Mouse (Mus musculus): Measurements from ENCODE around the gene Btnl4.
"Not testable (repeated sequence)": the region's sequence is repeated elsewhere in the genome, so short reads cannot be mapped to it uniquely, and the experiment has no call there.

Gene Btnl4

DNA sequence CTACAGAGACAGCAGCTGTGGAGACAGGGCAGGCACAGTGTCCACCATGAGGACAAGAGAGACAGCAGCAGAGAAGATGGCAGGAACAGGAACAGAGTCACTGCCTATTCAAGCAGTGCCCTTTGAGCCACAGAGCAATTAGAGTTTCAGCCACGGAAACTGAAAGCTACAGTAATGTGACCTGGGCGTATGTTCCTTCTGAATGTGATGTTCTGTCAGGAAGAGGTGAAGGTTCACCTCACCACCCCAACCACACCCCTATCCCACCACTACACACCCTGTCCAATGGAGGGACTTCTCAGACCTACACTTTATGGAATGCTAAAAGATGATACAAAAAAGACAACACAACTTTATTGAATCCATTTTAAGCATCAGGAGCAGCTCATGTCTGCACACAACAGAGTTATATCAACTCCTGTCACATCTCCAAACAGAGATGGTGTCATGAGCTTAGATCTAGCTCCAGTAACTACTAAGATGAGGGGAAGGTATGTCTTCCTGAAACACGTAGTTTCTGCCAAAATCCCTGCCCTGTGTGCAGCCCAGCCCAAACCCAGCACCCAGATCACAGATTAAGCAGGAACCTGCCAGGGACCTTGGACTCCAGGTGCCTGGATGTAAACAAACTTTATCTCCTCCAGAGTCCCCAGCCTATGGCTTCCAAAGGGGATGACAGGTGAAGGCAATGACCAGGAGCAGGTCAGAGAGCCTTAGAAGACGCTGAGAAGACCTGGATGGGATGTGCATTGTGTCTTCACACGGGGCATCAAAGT lies at the start of gene Btnl4:
Gene Btnl4 (minus strand): TSS at position 81 of the 776 bp plus-strand sequence.
- not testable (repeated sequence) for DNase-seq (ENCODE audit: low spot score)

DNA sequence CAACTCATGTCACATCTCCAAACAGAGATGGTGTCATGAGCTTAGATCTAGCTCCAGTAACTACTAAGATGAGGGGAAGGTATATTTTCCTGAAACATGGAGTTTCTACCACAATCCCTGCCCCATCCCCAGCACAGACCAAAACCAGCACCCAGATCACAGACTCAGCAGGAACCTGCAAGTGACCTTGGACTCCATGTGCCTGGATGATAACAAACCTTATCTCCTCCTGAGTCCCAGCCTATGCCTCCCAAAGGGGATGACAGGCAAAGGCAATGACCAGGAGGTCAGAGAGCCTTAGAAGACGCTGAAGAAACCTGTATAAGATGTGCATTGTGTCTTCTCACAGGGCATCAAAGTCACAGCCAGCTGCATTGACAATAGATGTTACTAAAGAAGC lies 41.9 kb upstream of the Btnl4 start:
- no peak for DNase-seq (ENCODE audit: low spot score)

DNA sequence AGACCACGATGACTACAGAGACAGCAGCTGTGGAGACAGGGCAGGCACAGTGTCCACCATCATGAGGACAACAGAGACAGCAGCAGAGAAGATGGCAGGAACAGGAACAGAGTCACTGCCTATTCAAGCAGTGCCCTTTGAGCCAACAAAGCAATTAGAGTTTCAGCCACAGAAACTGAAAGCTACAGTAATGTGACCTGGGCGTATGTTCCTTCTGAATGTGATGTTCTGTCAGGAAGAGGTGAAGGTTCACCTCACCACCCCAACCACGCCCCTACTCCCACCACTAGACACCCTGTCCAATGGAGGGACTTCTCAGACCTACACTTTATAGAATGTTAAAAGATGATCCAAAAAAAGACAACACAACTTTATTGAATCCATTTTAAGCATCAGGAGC lies 41.5 kb upstream of the Btnl4 start:
- not testable (repeated sequence) for DNase-seq (ENCODE audit: low spot score)

DNA sequence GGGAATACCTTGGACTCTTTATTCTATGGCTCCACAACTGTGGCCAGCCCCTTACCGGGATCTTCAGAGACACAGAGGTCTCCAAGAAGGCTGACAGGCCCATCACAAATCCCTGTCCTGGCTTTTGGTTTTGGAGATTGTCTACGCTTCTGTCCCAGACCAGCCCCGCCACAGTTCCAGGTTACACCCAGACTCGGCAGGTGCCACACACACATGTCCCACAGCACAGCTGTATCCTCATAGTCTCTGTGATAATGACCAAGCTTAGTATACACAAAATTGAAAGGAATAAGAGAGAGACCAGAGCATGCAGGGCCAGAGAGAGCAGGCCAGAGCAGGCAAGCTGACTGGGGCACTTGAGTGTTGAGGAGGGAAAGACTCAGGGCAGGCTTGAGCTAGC lies 40.7 kb upstream of the Btnl4 start:
- DNase-seq (ENCODE audit: low spot score) = no peak

DNA sequence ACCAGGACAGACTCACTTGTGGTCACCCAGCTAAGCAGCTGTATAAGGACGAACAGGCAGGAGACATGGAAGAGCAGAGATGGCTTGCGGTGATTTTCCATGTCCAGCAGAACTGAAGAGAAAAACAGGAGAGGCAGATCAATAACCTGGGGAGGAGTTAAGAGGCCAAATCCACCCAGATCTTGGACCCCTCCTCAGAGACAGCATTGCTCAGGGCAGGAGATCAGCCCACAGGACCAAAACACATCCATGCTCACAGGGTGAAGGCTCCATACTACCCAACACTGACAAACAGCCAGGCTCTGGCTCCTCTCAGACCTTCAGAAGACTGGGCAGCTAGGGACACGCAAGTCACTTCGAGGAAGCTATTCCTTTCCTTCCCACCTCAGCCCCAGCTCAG lies 40.1 kb upstream of the Btnl4 start, which contains the start of gene Btnl6:
Gene Btnl6 (minus strand): TSS at position 101 of the 400 bp plus-strand sequence.
- no peak for DNase-seq (ENCODE audit: low spot score)

DNA sequence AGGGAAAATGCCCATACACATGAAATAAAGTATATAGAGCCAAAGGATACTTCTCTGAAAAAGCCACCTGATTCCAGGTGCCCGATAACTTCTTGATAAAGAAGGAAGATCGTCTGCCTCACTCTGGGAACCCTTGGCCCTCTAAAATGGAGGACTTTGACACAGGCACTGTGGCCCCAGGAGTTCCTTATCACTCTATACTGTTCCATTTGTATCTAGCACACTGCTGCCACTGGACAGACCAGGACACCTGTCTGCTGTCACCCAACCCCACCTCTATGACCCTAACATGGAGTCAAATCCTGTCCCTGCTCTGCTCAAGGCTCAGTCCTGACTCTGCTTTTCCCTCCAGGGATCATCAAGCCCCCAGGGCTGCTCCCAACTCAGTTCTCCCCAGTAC lies 39.4 kb upstream of the Btnl4 start:
- no peak for DNase-seq (ENCODE audit: low spot score)

DNA sequence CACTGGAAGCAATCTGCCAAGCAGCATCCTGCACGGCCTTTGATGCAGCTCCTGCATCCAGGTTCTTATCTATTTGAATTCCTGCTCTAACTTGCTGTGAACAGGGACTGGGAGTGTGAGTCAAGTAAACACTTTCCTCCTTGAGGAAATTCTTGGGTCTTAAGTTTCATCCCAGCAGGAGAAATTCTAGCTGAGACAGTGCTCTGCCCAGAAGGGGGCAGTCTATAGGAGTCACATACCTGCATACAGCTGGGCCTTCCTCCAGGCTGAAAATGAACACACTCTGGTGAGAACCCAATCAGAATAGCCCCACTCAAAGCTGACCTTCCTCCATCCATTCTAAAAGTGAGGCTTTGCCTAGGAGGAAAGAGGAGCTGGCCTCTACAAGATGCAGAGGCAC lies 34.6 kb upstream of the Btnl4 start:
- not testable (repeated sequence) for DNase-seq (ENCODE audit: low spot score)

- DNase-seq (ENCODE audit: low spot score) = no peak
These were observed 30.5 kb upstream of the Btnl4 start for GRCm38 (mm10) chr17:34507591-34507990.

DNA sequence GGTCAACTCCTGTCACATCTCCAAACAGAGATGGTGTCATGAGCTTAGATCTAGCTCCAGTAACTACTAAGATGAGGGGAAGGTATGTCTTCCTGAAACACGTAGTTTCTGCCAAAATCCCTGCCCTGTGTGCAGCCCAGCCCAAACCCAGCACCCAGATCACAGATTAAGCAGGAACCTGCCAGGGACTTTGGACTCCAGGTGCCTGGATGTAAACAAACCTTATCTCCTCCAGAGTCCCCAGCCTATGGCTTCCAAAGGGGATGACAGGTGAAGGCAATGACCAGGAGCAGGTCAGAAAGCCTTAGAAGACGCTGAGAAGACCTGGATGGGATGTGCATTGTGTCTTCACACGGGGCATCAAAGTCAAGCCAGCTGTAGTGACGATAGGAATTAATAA lies 20.6 kb upstream of the Btnl4 start:
- not testable (repeated sequence) for DNase-seq (ENCODE audit: low spot score)

DNA sequence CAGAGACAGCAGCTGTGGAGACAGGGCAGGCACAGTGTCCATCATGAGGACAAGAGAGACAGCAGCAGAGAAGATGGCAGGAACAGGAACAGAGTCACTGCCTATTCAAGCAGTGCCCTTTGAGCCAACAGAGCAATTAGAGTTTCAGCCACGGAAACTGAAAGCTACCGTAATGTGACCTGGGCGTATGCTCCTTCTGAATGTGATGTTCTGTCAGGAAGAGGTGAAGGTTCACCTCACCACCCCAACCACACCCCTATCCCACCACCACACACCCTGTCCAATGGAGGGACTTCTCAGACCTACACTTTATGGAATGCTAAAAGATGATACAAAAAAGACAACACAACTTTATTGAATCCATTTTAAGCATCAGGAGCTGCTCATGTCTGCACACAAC lies 20.2 kb upstream of the Btnl4 start:
- DNase-seq (ENCODE audit: low spot score) = not testable (repeated sequence)

DNA sequence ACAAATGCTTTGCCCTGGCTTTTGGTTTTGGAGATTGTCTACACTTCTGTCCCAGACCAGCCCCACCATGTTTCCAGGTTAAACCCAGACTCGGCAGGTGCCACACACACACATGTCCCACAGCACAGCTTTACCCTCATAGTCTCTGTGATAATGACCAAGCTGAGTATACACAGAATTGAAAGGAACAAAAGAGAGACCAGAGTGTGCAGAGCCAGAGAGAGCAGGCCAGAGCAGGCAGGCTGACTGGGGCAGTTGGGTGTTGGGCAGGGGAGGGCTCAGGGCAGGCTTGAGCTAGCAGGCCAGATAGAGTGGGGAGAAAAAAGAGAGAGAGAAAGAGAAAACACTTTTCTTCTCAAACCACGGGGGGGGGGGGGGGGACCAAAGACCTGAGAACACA lies 19.4 kb upstream of the Btnl4 start:
- no peak for DNase-seq (ENCODE audit: low spot score)

GRCm38 (mm10) chr17:34495156-34495555 lies 18.0 kb upstream of the Btnl4 start:
- DNase-seq (ENCODE audit: low spot score) = not testable (repeated sequence)

GRCm38 (mm10) chr17:34492796-34493195 lies 15.7 kb upstream of the Btnl4 start:
- DNase-seq (ENCODE audit: low spot score) = no peak

- no peak for DNase-seq (ENCODE audit: low spot score)
These were observed 691 bp downstream of the Btnl4 start for GRCm38 (mm10) chr17:34476427-34476826.

DNA sequence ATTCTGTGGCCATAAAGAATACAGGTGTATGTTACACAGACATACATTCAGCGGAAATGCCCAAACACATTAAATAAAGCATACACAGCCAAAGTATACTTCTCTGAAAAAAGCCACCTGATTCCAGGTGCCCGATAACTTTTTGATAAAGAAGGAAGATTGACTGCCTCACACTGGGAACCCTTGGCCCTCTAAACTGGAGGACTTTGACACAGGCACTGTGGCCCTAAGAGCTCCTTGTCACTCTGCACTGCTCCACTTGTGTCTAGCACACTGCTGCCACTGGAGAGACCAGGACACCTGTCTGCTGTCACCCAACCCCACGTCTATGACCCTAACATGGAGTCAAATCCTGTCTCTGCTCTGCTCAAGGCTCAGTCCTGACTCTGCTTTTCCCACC lies 2.1 kb downstream of the Btnl4 start:
- no peak for DNase-seq (ENCODE audit: low spot score)

- no peak for DNase-seq (ENCODE audit: low spot score)
These were observed 6.6 kb downstream of the Btnl4 start for GRCm38 (mm10) chr17:34470491-34470890.

DNA sequence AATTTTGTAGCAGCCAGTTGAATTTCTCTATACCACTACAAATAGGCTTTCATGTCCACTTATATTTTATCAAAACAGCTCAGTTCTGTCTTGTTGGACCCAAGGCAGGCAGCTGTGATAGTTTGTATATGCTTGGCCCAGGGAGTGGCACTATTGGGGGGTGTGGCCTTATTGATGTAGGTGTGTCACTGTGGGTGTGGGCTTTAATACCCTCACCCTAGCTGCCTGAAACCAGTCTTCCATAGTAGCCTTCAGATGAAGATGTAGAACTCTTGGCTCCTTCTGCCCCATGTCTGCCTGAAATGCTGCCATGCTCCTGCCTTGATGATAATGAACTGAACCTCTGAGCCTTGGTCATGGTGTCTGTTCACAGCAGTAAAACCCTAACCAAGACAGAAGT lies 11.2 kb downstream of the Btnl4 start:
- DNase-seq (ENCODE audit: low spot score) = not testable (repeated sequence)

GRCm38 (mm10) chr17:34459255-34459654 lies 17.9 kb downstream of the Btnl4 start:
- DNase-seq (ENCODE audit: low spot score) = no peak

DNA sequence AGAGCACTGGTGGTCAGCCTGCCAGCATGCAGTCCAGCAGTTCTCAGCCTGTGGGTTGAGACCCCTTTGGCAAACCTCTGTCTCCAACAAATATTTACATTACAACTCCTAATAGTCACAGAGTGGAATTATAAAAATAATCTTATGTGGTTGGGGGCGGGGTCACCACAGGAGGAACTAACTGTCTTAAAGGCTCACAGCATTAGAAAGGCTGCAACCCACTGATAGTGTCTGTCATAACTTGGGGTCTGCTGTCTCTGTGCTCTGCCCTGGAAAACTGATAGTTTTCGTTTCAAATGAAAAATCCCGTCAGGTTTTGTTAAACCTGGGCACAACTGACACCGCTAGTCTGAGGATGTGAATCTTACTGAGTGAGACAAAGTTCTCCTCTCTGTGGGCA lies 19.4 kb downstream of the Btnl4 start:
- DNase-seq (ENCODE audit: low spot score) = no peak

DNA sequence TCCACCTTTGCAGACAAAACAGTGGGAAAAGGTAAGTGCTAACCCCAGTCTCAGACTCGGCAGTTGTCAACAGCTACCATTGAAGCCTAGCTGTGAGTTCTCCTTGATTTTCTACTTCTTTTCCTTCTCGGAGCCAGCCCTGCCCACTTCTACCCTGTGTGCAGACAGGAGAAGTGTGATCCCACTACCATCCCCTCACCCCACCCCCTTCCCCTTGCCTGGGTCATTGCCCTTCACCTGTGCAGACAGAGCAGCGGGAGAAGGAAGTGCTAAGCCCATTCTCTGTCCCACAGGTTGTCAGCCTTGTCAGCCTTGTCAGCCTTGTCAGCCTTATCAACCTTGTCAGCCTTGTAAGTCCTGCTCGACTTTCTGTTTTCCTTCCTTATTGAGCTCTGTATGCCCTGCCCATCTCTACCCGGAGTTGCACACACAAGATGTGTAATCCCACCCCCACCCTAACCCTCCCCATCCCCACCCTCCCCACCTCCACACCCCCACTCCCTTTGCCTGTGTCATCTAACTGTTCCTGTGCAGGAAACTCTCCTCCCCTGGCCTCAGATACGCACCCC lies 28.6 kb downstream of the Btnl4 start:
- no peak for DNase-seq (ENCODE audit: low spot score)

GRCm38 (mm10) chr17:34441990-34442389 lies 35.1 kb downstream of the Btnl4 start:
- no peak for DNase-seq (ENCODE audit: low spot score)

GRCm38 (mm10) chr17:34439795-34440194 lies 37.3 kb downstream of the Btnl4 start:
- no peak for DNase-seq (ENCODE audit: low spot score)

- DNase-seq (ENCODE audit: low spot score) = no peak
These were observed 38.5 kb downstream of the Btnl4 start for GRCm38 (mm10) chr17:34438588-34438987.

DNA sequence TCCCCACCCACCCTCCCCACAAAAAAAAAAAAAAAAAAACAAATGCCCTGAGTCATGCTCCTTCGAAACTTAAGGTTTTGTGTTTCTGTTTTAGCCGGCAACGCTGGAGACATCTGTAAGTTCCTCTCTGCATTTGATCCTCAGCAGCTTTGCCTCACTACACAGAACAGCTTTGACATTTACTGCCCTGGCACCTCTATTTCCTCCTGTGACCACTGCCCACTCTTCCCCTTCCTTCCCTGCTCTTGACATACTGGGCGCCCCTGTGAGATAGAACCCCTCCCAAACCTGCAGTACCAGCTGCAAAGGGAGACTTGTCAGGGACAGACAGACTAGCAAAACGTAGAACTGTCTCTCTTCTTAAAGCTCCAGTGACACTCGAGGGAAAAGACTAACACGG lies 39.5 kb downstream of the Btnl4 start:
- DNase-seq (ENCODE audit: low spot score) = no peak

Data from ovary, postnatal 14 days (tissue).